Comparison of ENCODE assay signal across 9 mouse cellular contexts in genomic region chr17:35359470-35359862, GRCm38 (mm10). TPM values are rescaled to one million over a fixed set of nuclear protein-coding genes. Genes with fewer than 3 reads are reported as not detected.
A peak's percentile ranks its signal among the peaks of the same experiment; 100 is the strongest.
DNase-seq lines count a peak whose midpoint lies in the region; ATAC-seq and TF ChIP-seq lines count a peak whose summit lies in the region.
"Had no signal": no experiment of that assay in that cellular context is flagged by ENCODE, and none has a peak within 500 bp of the region (broad histone marks: within the 10 kb centered on the region; RNA-seq: fewer than 3 reads in every experiment).

No protein-coding gene starts in this region.

- H3K27ac ChIP-seq in heart, adult 2 months = no peak overlapping the region
- H3K27ac ChIP-seq in liver, embryonic 14.5 days = no peak overlapping the region

- TF ChIP-seq EP300 in heart, adult 2 months (IDR thresholded peaks at IDR 0.05; ENCODE audit: insufficient read depth, low read depth, low read length) = no peak
- no peak for TF ChIP-seq EP300 in liver, embryonic 14.5 days (IDR thresholded peaks at IDR 0.05; ENCODE audit: low read depth)

- no peak for ATAC-seq in liver, embryonic 14.5 days (ENCODE audit: insufficient read depth)

- no peaks in the 10 kb centered on the region for H3K9me3 ChIP-seq in liver, embryonic 14.5 days (ENCODE audit: control insufficient read depth, low read length)

- no peak for DNase-seq in heart, adult 2 months
- no peak for DNase-seq in heart, postnatal 25 days (ENCODE audit: low spot score)
- DNase-seq in thymus, postnatal 4 days = peak; percentile 47
- DNase-seq in thymus, adult 18-20 months = no peak
- no peak for DNase-seq in liver, embryonic 14.5 days (ENCODE audit: low read depth in 3 of 3, low spot score in 3 of 3)
- no peak for DNase-seq in yolk sac, embryonic 10.5 days (ENCODE audit: low spot score)
- no peak for DNase-seq in gastrocnemius, postnatal 36 days
- DNase-seq in left cerebral cortex, postnatal 25 days (ENCODE audit: low spot score in 2 of 2) = no peak
- DNase-seq: lung, adult 18-20 months had no signal

- TF ChIP-seq POLR2A in heart, adult 2 months (IDR thresholded peaks at IDR 0.05; ENCODE audit: insufficient read depth, low read depth, low read length) = no peak

- peak overlapping the region; percentile 27 for H3K4me3 ChIP-seq in heart, adult 2 months
- H3K4me3 ChIP-seq in liver, embryonic 14.5 days (ENCODE audit: insufficient read depth in 1 of 2, low read depth in 2 of 2, low read length in 2 of 2) = peak overlapping the region in 1 of 2 experiments; percentile 28; a peak in 2 of 4 replicates

- H3K4me2 ChIP-seq in liver, embryonic 14.5 days (ENCODE audit: low read depth) = peak overlapping the region; percentile 32

- H3K36me3 ChIP-seq in heart, adult 2 months (ENCODE audit: control insufficient read depth, insufficient read depth, low read length) = no peaks in the 10 kb centered on the region
- no peaks in the 10 kb centered on the region for H3K36me3 ChIP-seq in liver, embryonic 14.5 days (replicated peaks; ENCODE audit: control insufficient read depth, insufficient read depth, low read depth)

- H3K27me3 ChIP-seq in heart, adult 2 months (ENCODE audit: control insufficient read depth, insufficient read depth, low read length) = peaks cover 5% of the 10 kb centered on the region
- peaks cover 3% of the 10 kb centered on the region; the same call in 1 of the 2 replicates for H3K27me3 ChIP-seq in liver, embryonic 14.5 days (ENCODE audit: control insufficient read depth, insufficient read depth, low read length)

- intact Hi-C loops in heart, adult 2 months (cut with DNase I) = no loop called here
- intact Hi-C loops in heart, postnatal 25 days (cut with DNase I) = no loop called here
- intact Hi-C loops in gastrocnemius, postnatal 36 days (cut with DNase I) = loop anchor here (5.0 kb wide), 1 partner anchor 42 kb away; no protein-coding TSS in a partner anchor
- intact Hi-C loops in left cerebral cortex, postnatal 25 days (cut with DNase I) = no loop called here

- WGBS in heart, adult 2 months = 17% methylated on average over 21 of the region's 21 CpGs
- 19% methylated on average over 21 of the region's 21 CpGs for WGBS in liver, embryonic 14.5 days (ENCODE audit: insufficient replicate concordance)

- no peak for TF ChIP-seq CTCF in heart, adult 2 months (IDR thresholded peaks at IDR 0.05)
- TF ChIP-seq CTCF in liver, embryonic 14.5 days (IDR thresholded peaks at IDR 0.05; ENCODE audit: low read depth) = no peak

- no peaks in the 10 kb centered on the region for H3K4me1 ChIP-seq in heart, adult 2 months (ENCODE audit: control insufficient read depth, insufficient read depth, low read length)
- no peaks in the 10 kb centered on the region for H3K4me1 ChIP-seq in liver, embryonic 14.5 days (replicated peaks; ENCODE audit: control insufficient read depth in 2 of 2, insufficient read depth in 2 of 2, low read length in 1 of 2)

- no peaks in the 10 kb centered on the region for H3K79me2 ChIP-seq in heart, adult 2 months (replicated peaks; ENCODE audit: control insufficient read depth, insufficient read depth, low read length)

- H3K9ac ChIP-seq in heart, adult 2 months (ENCODE audit: low read depth, low read length) = no peak overlapping the region
- no peak overlapping the region for H3K9ac ChIP-seq in liver, embryonic 14.5 days (replicated peaks)

RNA-seq across cellular contexts. Expression of gene H2-Q2, which starts 17.4 kb away (rescaled TPM):
- 1 to 10 TPM; 1.1 TPM for total RNA-seq in heart, adult 2 months (2021)
- 0.12 and 0.31 TPM in 2 replicates for polyA plus RNA-seq in heart, adult 2 months (2012; rRNA removed)
- under 1 TPM; 0.95 to 0.99 TPM for total RNA-seq in heart, postnatal 25 days (2021)
- 0.57 and 0.82 TPM in 2 replicates for polyA plus RNA-seq in liver, embryonic 14.5 days (2012; rRNA removed)
- polyA plus RNA-seq in liver, embryonic 14.5 days (2014; fragmentation: Nextera tagmentation; extraction: Ambion mirVana) = 1.8 and 1.9 TPM in 2 replicates
- total RNA-seq in gastrocnemius, postnatal 36 days (2021) = under 1 TPM; 0.20 to 0.77 TPM
- under 1 TPM; 0.30 to 0.78 TPM for total RNA-seq in left cerebral cortex, postnatal 25 days (2021)

RNA-seq across cellular contexts. Expression of gene H2-Q4, which starts 20.0 kb away (rescaled TPM):
- total RNA-seq in heart, adult 2 months (2021) = 10 to 100 TPM; 12.2 to 18.8 TPM
- 35.0 and 48.6 TPM in 2 replicates for polyA plus RNA-seq in heart, adult 2 months (2012; rRNA removed)
- total RNA-seq in heart, postnatal 25 days (2021) = 10 to 100 TPM in 1 of 2 experiments, 1 to 10 TPM in 1; 7.9 to 11.0 TPM
- polyA plus RNA-seq in liver, embryonic 14.5 days (2012; rRNA removed) = 5.4 TPM in 2 replicates
- polyA plus RNA-seq in liver, embryonic 14.5 days (2014; fragmentation: Nextera tagmentation; extraction: Ambion mirVana) = 1.2 and 1.3 TPM in 2 replicates
- 1 to 10 TPM; 3.6 to 4.0 TPM for total RNA-seq in gastrocnemius, postnatal 36 days (2021)
- total RNA-seq in left cerebral cortex, postnatal 25 days (2021) = 1 to 10 TPM; 1.4 to 1.9 TPM

RNA-seq across cellular contexts. Expression of gene H2-Q1, which starts 39.3 kb away (rescaled TPM):
- total RNA-seq in heart, adult 2 months (2021) = 1 to 10 TPM; 1.5 TPM
- polyA plus RNA-seq in heart, adult 2 months (2012; rRNA removed) = not detected in 2 replicates
- total RNA-seq in heart, postnatal 25 days (2021) = 1 to 10 TPM in 1 of 2 experiments, under 1 TPM in 1; 0.23 to 1.1 TPM
- 0.50 and 0.56 TPM in 2 replicates for polyA plus RNA-seq in liver, embryonic 14.5 days (2012; rRNA removed)
- 0.58 and 1.2 TPM in 2 replicates for polyA plus RNA-seq in liver, embryonic 14.5 days (2014; fragmentation: Nextera tagmentation; extraction: Ambion mirVana)
- under 1 TPM; 0.38 to 0.47 TPM for total RNA-seq in gastrocnemius, postnatal 36 days (2021)
- under 1 TPM; 0.39 to 0.96 TPM for total RNA-seq in left cerebral cortex, postnatal 25 days (2021)
